Mouse (Mus musculus): ENCODE measurements around the gene Sox15. TPM values are rescaled to one million over a fixed set of nuclear protein-coding genes. Genes with fewer than 3 reads are reported as not detected.

Gene Sox15
- polyA plus RNA-seq (2012; rRNA removed), result 0.02 and 0.09 TPM in 2 replicates

DNA sequence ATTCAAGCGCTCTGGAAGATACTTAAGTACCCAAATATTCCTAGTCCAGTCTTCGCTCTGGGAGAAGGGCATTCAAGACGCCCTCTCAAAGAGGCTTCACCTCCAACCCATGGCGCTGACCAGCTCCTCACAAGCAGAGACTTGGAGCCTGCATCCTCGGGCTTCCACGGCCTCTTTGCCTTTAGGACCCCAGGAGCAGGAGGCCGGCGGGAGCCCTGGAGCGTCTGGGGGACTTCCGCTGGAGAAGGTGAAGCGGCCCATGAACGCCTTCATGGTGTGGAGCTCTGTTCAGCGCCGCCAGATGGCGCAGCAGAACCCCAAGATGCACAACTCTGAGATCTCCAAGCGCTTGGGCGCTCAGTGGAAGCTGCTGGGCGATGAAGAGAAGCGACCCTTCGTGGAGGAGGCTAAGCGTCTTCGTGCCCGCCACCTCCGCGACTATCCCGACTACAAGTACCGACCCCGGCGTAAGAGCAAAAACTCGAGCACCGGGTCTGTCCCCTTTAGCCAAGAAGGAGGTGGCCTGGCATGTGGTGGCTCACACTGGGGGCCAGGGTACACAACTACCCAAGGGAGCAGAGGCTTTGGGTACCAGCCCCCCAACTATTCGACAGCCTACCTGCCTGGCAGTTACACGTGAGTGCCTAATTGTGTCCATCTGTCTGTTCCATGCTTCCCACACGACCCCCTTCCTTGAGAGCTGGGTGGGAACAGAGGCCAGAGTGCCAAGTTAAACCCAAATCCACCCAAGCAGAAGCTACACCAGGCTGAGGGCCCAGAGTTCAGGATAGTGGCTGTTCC is at the start of gene Sox15:
Gene Sox15 (plus strand): TSS at position 51 of the 801 bp plus-strand sequence.

DNA sequence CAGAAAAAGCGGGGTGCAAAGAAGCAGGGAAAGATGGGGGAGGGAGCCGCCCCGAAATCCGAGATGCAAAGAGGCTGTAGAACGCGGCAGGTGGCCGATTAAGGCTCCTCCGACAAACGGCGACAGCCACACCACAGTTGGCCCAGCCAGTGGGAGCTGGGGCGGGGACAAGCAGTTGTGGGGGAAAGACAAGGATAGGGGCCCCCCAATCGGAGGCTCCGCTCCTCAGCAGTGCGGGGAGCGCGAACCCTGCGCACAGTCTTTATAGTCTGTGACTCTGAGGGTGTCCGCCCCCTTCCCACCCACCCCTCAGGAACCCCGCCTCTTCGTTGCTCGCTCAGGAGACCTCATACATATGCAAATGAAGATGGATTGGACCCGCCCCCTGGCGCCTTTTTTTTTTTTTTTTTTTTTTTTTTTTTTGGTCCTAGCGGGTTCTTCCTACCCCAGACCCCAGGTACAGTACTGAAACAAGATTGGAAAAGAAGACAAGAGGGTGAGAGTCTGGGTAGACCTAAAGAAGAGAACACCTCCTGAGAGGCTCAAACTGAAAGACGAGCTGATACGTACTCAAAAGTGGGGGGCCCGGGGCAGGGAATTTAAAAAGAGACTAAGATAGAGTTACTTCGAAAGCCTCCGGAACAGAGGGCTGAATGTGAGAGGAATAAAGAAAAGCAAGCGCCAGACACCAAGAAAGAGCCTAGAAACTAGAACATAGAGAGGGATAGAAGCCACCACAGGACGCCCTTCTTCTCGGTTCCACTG is 49.2 kb upstream of the Sox15 start, which contains the start of gene Atp1b2:
Gene Atp1b2 (minus strand): TSS at position 217 of the 765 bp plus-strand sequence.

DNA sequence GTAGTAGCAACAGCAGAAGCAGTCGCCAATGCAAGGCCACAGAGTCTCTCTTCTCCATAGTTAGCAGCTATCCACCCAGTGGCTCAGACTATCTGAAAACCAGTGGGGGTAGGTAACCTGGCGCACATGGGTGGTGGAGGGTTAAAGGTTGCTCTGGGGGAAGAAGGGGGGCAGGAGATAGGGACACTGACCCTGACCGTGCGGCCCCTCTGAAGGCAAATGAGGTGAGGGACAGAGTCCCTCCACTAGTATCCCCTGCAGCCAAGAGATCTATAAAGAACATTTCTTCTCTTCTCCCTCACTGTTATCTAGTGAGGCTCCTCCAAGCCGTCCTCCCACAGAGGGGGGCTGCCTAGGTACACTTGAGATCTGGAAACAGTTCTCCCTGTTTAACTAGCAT is 37.3 kb upstream of the Sox15 start, which contains the start of gene Shbg:
Gene Shbg (minus strand): TSS at position 101 of the 400 bp plus-strand sequence.

DNA sequence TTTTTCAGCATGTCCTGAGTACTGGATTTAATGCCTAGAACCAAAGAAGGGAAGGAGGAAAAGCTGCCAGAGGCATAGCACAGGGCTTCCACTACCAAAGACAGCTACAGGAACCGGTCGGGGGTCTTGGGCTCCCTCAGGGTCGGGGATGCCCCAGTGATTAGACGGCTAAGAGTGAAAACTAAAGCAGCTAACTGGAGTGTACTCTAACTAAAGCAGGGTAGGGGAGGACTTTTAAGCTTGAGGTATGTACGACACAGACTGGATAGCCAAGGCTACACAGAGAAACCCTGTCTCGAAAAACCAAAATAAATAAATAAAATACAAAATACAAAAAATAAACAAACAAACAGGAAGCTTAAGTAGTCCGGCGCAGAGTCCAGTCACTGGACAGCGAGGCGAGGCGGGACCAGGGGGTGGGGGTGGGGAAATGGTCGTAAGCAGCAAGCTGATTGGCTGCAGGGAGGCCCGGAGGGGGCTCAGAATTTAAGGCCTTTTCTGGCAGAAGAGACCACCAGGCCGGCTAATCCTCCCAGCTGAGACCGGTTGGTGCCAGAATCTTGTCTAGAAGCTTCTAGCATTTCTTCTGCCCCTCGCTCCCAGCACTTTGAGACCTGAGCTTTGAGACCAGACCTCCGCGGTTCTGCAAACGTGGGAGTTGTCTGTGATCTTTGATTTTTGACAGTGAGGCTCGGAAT is 33.4 kb upstream of the Sox15 start, which contains the start of gene Sat2:
Gene Sat2 (plus strand): TSS at position 454 of the 698 bp plus-strand sequence.

DNA sequence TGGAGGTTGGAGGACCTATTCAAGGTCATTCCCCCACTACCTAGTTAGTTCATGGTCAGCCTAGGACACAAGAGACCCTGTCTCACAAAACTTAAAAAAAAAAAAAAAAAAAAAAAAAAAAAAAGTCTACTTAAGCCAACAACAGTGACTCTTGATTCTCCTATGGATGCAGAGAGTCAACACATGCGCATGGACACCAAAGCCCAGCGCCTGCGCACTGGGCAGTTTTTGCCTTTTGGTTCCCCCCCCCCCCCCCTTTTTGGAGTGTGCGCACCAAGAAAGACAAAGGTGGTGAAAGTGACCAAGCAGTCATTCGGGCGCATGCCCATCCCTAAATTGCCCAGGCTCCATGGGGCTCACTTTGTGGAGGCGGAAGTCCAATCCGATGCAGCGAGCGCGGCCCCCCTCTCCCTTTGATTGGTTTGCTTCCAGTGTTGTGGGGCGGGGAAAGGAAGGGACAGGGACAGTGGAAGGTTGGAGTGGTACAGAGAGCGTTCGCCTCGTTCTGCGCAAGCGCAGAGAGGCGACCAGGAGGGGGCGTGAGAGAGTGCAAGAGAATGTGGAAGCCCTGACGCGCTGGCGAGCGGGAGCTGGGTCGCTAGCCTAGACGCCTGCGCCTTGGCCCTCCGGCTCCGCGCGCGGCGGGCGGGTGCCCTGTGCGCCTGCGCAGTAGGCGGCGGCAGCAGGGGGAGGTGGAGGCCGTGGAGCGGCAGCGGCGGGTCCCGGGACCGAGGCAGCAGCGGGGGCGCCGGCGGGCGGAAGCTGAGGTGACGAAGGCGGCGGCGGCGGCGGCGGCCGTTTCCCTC is 22.6 kb upstream of the Sox15 start, which contains the start of gene Fxr2:
Gene Fxr2 (plus strand): TSS at position 707 of the 806 bp plus-strand sequence.

DNA sequence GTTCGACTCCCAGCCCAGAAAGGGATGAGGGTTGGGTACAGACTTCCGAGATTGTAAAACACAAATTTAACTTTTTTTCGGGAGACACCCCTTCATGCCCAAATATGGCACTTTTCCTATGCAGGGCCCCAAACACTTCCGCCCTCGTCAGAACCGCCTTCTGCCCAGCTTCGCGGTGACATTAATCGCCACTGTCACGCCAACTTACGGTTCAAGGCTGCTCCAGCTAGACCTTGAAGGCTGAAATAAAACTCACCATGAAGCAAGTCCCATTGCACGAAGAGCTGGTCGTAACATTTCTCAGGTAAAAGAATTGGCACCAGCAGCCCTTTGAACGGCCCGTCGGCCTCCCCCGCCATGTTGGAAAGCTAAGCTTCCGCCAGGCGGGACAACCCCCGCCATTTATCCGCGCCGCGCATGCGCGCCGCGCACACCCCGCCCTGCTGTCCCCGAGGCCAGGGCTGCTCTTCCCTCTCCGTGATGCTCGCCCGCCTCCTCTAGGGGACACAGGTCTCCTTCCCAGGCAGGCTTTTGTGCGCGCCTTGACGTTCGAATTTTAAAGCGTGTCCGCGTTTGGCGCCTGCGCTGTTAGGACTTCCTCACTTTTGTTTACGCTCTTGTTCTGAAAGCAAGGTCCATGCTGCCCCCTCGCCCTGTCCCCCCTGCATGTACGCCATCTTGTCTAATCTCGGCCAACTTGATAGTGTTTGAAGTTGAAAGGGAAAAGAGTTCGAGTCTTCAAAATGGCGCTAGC is 7.3 kb downstream of the Sox15 start, which contains the start of gene Mpdu1:
Gene Mpdu1 (minus strand): TSS at position 430 of the 754 bp plus-strand sequence.

DNA sequence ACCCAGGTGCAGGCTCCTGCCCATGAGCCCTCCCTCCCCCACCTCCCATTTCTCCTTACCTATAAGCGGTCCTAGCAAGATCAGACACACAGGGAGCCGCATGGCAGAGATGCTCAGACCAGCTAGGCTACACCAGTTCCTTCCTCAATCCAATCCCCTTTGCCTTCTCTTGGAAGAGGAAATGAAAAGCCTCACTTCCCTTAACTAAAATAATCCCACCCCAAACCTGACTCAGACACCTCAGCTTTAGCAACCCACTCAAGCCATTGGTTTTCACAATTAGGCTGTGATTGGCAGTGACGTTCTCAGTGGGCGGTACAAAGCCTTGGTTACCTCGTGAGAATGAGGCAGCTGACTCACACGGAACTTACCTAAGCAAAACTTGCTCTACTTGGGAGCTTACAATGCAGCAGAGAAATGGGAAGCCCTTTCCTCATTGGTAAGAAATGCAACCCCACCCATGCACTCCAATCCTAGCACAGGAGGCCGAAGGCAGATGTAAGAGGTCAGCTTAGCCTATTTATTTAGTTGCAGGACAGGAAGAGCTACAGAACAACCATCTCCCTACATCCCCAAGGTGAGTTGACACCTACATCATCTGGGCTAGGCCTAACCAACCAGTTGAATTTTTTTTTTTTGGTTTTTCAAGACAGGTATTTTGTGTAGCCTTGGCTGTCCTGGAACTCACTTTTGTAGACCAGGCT is 11.0 kb downstream of the Sox15 start, which contains the start of gene Cd68:
Gene Cd68 (minus strand): TSS at position 193 of the 704 bp plus-strand sequence.

DNA sequence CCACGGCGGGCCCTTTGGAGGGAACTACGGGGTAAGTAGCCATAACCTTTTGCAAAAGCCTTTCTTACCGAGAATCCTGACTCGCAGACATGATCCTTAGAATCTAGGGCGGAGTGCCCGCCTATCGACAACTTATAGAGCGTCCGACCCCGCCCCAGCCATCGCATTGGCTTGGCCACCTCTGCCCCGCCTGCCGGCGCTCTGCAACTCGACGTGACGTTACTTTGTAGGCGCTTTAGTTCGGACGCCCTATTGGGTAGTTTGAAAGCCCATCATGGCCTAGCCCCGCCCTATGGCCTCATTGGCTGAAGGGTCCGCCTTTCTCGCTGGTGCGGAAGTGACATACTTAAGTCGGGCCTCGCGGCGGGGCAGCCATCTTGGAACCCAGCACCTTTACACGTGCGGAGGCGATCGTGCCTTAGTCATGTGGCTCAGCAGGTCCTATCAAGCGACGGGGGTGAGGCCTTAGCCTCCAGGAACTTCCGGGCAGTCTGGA is 17.1 kb downstream of the Sox15 start, which contains the start of gene Eif4a1:
Gene Eif4a1 (minus strand): TSS at position 213 of the 496 bp plus-strand sequence.

DNA sequence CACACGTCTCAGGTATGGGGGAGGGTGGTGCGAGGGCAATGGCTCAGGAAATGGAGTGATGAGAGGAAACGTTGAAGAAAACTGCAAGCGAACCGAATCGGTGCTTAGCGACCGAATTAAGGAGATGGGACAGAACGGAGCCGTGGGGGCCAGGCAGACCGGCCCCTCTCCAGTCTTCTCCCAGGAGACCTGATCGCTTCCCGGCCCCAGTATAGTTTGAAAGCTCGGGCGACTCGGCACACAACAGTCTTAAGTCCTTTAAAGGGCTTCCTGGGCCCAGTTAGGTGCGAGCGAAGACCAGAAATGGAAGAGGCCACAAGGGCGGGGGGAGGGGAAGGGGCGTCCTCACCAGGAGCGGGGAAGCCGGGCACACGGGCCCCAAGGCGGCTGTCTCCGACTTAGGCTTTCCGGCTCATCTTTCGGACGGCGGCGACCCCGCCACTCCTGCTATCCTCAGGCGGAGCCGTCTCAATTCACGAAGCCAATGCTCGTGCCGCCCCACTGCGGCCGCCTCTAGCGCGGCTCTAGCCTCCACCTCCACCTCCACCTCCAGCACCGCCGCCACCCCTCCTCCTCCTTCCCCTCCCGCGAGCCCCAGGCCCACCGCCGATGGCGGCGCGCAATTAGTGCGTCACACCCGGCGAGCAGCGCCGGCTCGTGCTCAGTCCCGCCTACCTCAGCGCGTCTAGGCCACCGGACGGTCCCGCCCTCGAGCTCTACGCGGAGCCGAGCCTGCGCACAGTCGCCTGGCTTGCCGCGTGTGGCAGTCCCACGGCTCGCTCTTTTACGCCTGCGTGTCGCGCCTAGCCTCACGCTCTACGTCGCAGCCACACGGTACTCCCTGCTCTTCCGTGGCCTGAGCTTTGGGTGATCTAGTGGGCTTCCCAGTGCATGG is 26.4 kb downstream of the Sox15 start, which contains the start of gene Senp3:
Gene Senp3 (minus strand): TSS at position 771 of the 895 bp plus-strand sequence.

DNA sequence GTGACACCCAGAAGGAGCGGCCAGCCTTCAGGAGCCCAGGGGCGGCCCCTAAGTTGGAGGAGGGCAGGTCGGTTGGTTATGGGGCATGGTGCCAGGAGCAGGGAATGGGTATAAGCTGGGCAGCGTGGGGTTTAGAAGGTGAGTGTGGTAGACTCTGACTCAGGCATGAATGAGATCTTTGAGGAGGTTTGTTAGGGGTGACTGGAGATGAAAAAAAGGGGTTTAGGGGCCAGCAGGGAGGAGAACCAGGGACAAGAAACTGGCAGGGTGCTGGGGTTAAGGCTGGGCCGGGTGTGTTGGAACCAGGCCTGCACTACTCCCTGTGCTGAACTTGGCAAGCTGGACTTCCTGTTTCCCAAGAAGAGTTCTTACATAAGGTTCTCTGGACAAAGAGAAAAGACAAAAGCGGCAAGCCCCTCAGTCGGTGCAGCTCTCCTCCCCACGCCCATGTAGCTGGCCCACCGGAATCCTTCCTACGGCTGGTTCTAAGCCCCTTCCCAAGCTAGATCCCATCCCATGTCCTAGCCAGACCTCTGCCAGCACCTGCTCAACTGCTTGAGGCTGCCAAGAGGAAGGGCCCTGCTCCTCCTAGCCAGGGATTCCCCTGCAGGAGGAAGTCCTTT is 30.5 kb downstream of the Sox15 start, which contains the start of gene Tnfsf13:
Gene Tnfsf13 (minus strand): TSS at position 259 of the 623 bp plus-strand sequence.

DNA sequence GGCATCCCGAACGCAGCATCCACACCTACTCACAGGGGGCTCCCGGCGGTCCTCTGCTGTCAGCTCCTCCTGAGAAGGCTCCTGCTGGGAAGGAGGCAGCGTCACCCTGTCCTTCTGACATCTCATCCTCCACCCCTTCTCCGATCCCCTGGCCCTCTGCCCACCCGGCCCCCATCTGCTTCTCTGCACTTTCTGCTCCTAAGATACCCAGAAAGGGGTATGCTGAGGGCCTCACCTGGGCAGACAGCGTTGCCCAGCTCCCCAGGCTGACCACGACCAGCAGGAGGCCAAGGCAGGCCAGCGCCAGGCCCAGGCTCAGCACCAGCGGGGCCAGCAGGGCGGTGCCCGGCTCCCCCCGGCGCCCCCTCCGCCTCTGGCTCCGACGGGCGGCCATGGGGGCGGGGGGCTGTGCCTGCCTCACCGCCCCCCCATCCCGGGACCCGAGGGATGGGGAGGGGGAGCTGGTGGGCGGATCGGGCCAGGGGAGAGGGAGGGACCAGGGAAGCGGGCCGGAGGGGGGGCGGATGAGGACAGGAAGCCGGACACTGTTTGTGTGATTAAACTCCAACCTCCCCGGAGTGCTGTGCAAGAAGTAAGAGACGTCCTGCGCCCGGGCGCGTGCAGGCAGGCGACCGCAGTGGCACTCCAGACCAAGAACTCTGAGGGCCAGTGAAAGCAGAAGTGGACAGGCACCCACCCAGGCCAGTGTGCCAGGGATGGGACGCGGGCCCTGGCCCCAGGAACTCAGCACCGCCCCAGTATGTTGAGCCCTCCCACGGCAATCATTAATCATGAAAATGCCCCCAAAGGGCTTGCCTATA is 40.5 kb downstream of the Sox15 start, which contains the start of the genes Tnfsf12 and Tnfsfm13:
Gene Tnfsf12 (minus strand): TSS at position 489 of the 821 bp plus-strand sequence.
Gene Tnfsfm13 (minus strand): TSS at position 738 of the 821 bp plus-strand sequence.

Other genes with a start within 250 kb of the Sox15 start
- 0.93 and 1.4 TPM in 2 replicates for gene Kdm6b, start 241.6 kb upstream of the Sox15 start, polyA plus RNA-seq (2012; rRNA removed)
- 0.01 and 0.06 TPM in 2 replicates for gene Dnah2, start 106.2 kb upstream of the Sox15 start, polyA plus RNA-seq (2012; rRNA removed)
- 0.90 and 0.99 TPM in 2 replicates for gene Efnb3, start 95.1 kb upstream of the Sox15 start, polyA plus RNA-seq (2012; rRNA removed)
- 8.8 and 10.8 TPM in 2 replicates for gene Wrap53, start 75.1 kb upstream of the Sox15 start, polyA plus RNA-seq (2012; rRNA removed)
- 61.5 and 74.1 TPM in 2 replicates for gene Trp53, start 75.0 kb upstream of the Sox15 start, polyA plus RNA-seq (2012; rRNA removed)
- gene Atp1b2, start 49.4 kb upstream of the Sox15 start, polyA plus RNA-seq (2012; rRNA removed), result 17.8 and 21.7 TPM in 2 replicates
- gene Shbg, start 37.4 kb upstream of the Sox15 start, polyA plus RNA-seq (2012; rRNA removed), result 19.1 and 24.0 TPM in 2 replicates
- 5.7 and 7.0 TPM in 2 replicates for gene Sat2, start 33.3 kb upstream of the Sox15 start, polyA plus RNA-seq (2012; rRNA removed)
- 21.3 and 22.6 TPM in 2 replicates for gene Fxr2, start 22.3 kb upstream of the Sox15 start, polyA plus RNA-seq (2012; rRNA removed)
- 34.7 and 42.4 TPM in 2 replicates for gene Mpdu1, start 7.3 kb downstream of the Sox15 start, polyA plus RNA-seq (2012; rRNA removed)
- gene Cd68, start 10.8 kb downstream of the Sox15 start, polyA plus RNA-seq (2012; rRNA removed), result 7.8 and 10.5 TPM in 2 replicates
- gene Eif4a1, start 17.1 kb downstream of the Sox15 start, polyA plus RNA-seq (2012; rRNA removed), result 445 and 498 TPM in 2 replicates
- 46.2 and 57.7 TPM in 2 replicates for gene Senp3, start 26.8 kb downstream of the Sox15 start, polyA plus RNA-seq (2012; rRNA removed)
- gene Tnfsf13, start 30.5 kb downstream of the Sox15 start, polyA plus RNA-seq (2012; rRNA removed), result 0.29 and 0.31 TPM in 2 replicates
- gene Tnfsf12, start 40.5 kb downstream of the Sox15 start, polyA plus RNA-seq (2012; rRNA removed), result 3.4 and 3.8 TPM in 2 replicates
- 0.77 and 0.86 TPM in 2 replicates for gene Tnfsfm13, start 40.8 kb downstream of the Sox15 start, polyA plus RNA-seq (2012; rRNA removed)
- 12.7 and 15.6 TPM in 2 replicates for gene Polr2a, start 103.3 kb downstream of the Sox15 start, polyA plus RNA-seq (2012; rRNA removed)
- 0.03 TPM in 1 of 2 replicates, not detected in the other for gene Slc35g3, start 106.7 kb downstream of the Sox15 start, polyA plus RNA-seq (2012; rRNA removed)
- gene Zbtb4, start 110.6 kb downstream of the Sox15 start, polyA plus RNA-seq (2012; rRNA removed), result 1.2 and 1.5 TPM in 2 replicates
- gene Chrnb1, start 140.6 kb downstream of the Sox15 start, polyA plus RNA-seq (2012; rRNA removed), result 0.69 and 1.5 TPM in 2 replicates
- 0.40 and 0.51 TPM in 2 replicates for gene Fgf11, start 146.5 kb downstream of the Sox15 start, polyA plus RNA-seq (2012; rRNA removed)
- 0.24 and 0.25 TPM in 2 replicates for gene Tmem102, start 150.3 kb downstream of the Sox15 start, polyA plus RNA-seq (2012; rRNA removed)
- not detected in 2 replicates for gene Gm39566, start 160.0 kb downstream of the Sox15 start, polyA plus RNA-seq (2012; rRNA removed)
- gene Spem2, start 163.2 kb downstream of the Sox15 start, polyA plus RNA-seq (2012; rRNA removed), result not detected in 2 replicates
- gene Spem1, start 166.9 kb downstream of the Sox15 start, polyA plus RNA-seq (2012; rRNA removed), result not detected in 2 replicates
- gene Nlgn2, start 182.5 kb downstream of the Sox15 start, polyA plus RNA-seq (2012; rRNA removed), result 2.1 and 2.2 TPM in 2 replicates
- 155 and 183 TPM in 2 replicates for gene Tmem256, start 183.2 kb downstream of the Sox15 start, polyA plus RNA-seq (2012; rRNA removed)
- 16.2 and 19.8 TPM in 2 replicates for gene Plscr3, start 191.1 kb downstream of the Sox15 start, polyA plus RNA-seq (2012; rRNA removed)
- 1.2 and 1.3 TPM in 2 replicates for gene Tnk1, start 203.4 kb downstream of the Sox15 start, polyA plus RNA-seq (2012; rRNA removed)
- not detected in 2 replicates for gene Tmem95, start 222.7 kb downstream of the Sox15 start, polyA plus RNA-seq (2012; rRNA removed)
- 0.76 and 0.89 TPM in 2 replicates for gene Kctd11, start 226.1 kb downstream of the Sox15 start, polyA plus RNA-seq (2012; rRNA removed)
- 2.7 and 3.3 TPM in 2 replicates for gene Acap1, start 240.2 kb downstream of the Sox15 start, polyA plus RNA-seq (2012; rRNA removed)
- gene 2810408A11Rik, start 245.7 kb downstream of the Sox15 start, polyA plus RNA-seq (2012; rRNA removed), result 0.40 and 0.53 TPM in 2 replicates
- gene Neurl4, start 245.8 kb downstream of the Sox15 start, polyA plus RNA-seq (2012; rRNA removed), result 16.6 and 20.3 TPM in 2 replicates

All from liver, embryonic 14 days (tissue).